Mouse (Mus musculus) left cerebral cortex, postnatal 36 days (tissue): ENCODE measurements around the gene Map2. TPM values are rescaled to one million over a fixed set of nuclear protein-coding genes. Genes with fewer than 3 reads are reported as not detected.

Experiments used
- DNase-seq, 2 experiments: peaks; one replicate each; pipeline ENCODE4 v3.0.0; 2021 to 2022; ENCODE audit warnings: low spot score in 2 of 2, mixed read lengths in 1 of 2
- intact Hi-C: fragments of 180-260 bp; cut with DNase I; formaldehyde crosslinking; loops from one replicate; pipeline ENCODE4 v1.15.1; 2025
- total RNA-seq, 2 experiments: library from RNA; stranded (reverse); gene quantifications; 2 replicates each; pipeline ENCODE4 v1.2.3; 2021

The Map2 gene
- total RNA-seq, 2 experiments from 2014 or later: 960 to 1,113 TPM

GRCm38 (mm10) chr1:66195040-66195726, 20.1 kb downstream of the Map2 start:
- no peak for DNase-seq
- intact Hi-C loops: no loop called here

GRCm38 (mm10) chr1:66196240-66196639, 21.2 kb downstream of the Map2 start:
- DNase-seq: no peak

GRCm38 (mm10) chr1:66196716-66197115, 21.6 kb downstream of the Map2 start:
- no peak for DNase-seq
- intact Hi-C loops: no loop called here

More at GRCm38 (mm10) chr1:66196240-66196639, 21.2 kb downstream of the Map2 start:
- intact Hi-C loops: no loop called here

- intact Hi-C loops: no loop called here
These were observed 30.4 kb downstream of the Map2 start for GRCm38 (mm10) chr1:66205517-66205916.

GRCm38 (mm10) chr1:66206904-66207303, 31.8 kb downstream of the Map2 start:
- intact Hi-C loops: no loop called here
- no peak for DNase-seq

More at GRCm38 (mm10) chr1:66205517-66205916, 30.4 kb downstream of the Map2 start:
- peak; percentile 49 to 61 for DNase-seq

GRCm38 (mm10) chr1:66211074-66211791, 36.2 kb downstream of the Map2 start:
- DNase-seq: no peak
- intact Hi-C loops: no loop called here

GRCm38 (mm10) chr1:66221497-66221896, 46.4 kb downstream of the Map2 start:
- DNase-seq: no peak
- intact Hi-C loops: no loop called here

- intact Hi-C loops: no loop called here
- no peak for DNase-seq
These were observed 48.3 kb downstream of the Map2 start for GRCm38 (mm10) chr1:66223331-66223730.

- DNase-seq: no peak
- intact Hi-C loops: no loop called here
These were observed 51.6 kb downstream of the Map2 start for GRCm38 (mm10) chr1:66226372-66227368.

GRCm38 (mm10) chr1:66228205-66228604, 53.1 kb downstream of the Map2 start:
- intact Hi-C loops: no loop called here
- DNase-seq: no peak

- intact Hi-C loops: no loop called here
- DNase-seq: no peak
These were observed 55.3 kb downstream of the Map2 start for GRCm38 (mm10) chr1:66230345-66230744.

GRCm38 (mm10) chr1:66231963-66232362, 56.9 kb downstream of the Map2 start:
- intact Hi-C loops: no loop called here
- DNase-seq: no peak

GRCm38 (mm10) chr1:66244910-66245309, 69.8 kb downstream of the Map2 start:
- DNase-seq: no peak
- intact Hi-C loops: no loop called here

- DNase-seq: no peak
These were observed 76.7 kb downstream of the Map2 start for GRCm38 (mm10) chr1:66251649-66252332.

GRCm38 (mm10) chr1:66252333-66252724, 77.3 kb downstream of the Map2 start:
- DNase-seq: no peak
- intact Hi-C loops: no loop called here

More at GRCm38 (mm10) chr1:66251649-66252332, 76.7 kb downstream of the Map2 start:
- intact Hi-C loops: no loop called here

- no peak for DNase-seq
- intact Hi-C loops: no loop called here
These were observed 88.1 kb downstream of the Map2 start for GRCm38 (mm10) chr1:66263220-66263619.

GRCm38 (mm10) chr1:66266231-66266924, 91.3 kb downstream of the Map2 start:
- intact Hi-C loops: no loop called here
- no peak for DNase-seq

GRCm38 (mm10) chr1:66277663-66278062, 102.6 kb downstream of the Map2 start:
- intact Hi-C loops: no loop called here
- DNase-seq: no peak
